Mouse (Mus musculus): ENCODE measurements at regions not wholly inside any gene's neighbourhood (a gene's known extent, or its start where the extent isn't known, plus 50 kb on each side); places are given as distances from the start of the nearest gene placed in this dataset. TPM values are rescaled to one million over a fixed set of nuclear protein-coding genes. Genes with fewer than 3 reads are reported as not detected.

DNA sequence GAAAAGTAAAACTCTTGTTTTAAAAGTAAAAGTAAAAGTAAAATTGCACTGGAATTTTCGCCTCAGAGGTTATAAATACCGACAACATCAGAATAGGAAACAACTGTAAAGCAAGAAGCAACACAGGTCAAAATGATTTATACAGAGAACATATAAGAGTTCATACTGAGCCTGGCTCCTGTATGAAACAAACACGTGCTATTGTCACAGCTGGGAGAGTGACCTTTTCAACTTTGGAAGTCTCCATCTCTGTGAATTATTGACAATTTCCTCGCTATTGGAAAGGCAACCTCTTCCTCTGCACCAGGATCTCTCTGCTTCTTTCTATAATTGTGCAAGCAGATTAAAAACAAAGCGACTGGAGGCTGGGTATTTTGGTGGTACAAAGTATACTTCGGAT is 70.0 kb upstream of the Tll1 start:
- no peak for ATAC-seq (ENCODE audit: insufficient read depth, low read depth)
- TF ChIP-seq EP300 (IDR thresholded peaks at IDR 0.05; ENCODE audit: low read depth) (no peak), CTCF (IDR thresholded peaks at IDR 0.05; ENCODE audit: low read depth) (no peak)

DNA sequence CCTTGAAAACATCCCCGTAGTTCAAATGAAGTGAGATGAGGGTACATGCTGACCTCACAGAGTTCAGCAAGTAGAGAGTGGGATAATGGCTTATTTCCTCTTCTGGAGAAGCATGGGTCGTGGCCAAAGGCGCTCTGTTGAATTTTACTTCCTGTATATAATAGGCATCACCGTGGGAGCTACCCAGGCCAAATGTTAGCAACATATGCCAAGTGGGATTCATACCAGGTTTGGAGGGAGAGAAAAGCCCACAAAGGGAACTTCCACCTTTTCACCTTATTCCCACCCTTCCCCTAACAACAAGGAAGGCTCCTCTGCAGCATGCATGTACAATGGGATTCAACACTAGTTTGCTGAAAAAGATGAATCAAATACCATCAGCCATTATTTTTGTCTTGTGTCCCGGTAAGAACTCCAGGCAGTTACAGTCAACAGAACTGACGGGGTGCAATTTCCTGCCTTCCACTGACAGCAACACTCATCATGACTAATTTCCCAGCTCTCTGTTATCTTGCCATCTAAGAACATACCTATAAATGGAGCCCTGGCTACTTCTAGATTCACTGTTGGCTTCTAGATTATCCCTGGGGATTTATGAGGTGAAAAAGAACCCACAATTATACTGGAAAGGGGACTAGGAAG is 59.4 kb upstream of the Tll1 start:
- DNase-seq (ENCODE audit: low spot score), result no peak
- Histone ChIP-seq H3K4me3 (ENCODE audit: low read depth, low read length) (no peak overlapping the region), H3K4me1 (ENCODE audit: control insufficient read depth, insufficient read depth) (no peaks in the 10 kb centered on the region), H3K9me3 (replicated peaks; ENCODE audit: control insufficient read depth, low read length) (no peaks in the 10 kb centered on the region), H3K27me3 (ENCODE audit: control insufficient read depth, insufficient read depth, low read length) (no peaks in the 10 kb centered on the region), H3K4me2 (ENCODE audit: low read depth, low read length) (no peak overlapping the region), H3K27ac (ENCODE audit: low read depth) (no peak overlapping the region), H3K36me3 (replicated peaks; ENCODE audit: control insufficient read depth, insufficient read depth, low read length) (no peaks in the 10 kb centered on the region), H3K9ac (replicated peaks; ENCODE audit: low read depth, low read length) (no peak overlapping the region)
- no peak for ATAC-seq (ENCODE audit: insufficient read depth, low read depth)
- WGBS, result 54% methylated on average over 6 of the region's 6 CpGs
- TF ChIP-seq EP300 (IDR thresholded peaks at IDR 0.05; ENCODE audit: low read depth), result no peak
- TF ChIP-seq CTCF (IDR thresholded peaks at IDR 0.05; ENCODE audit: low read depth), result no peak

More for the DNA sequence above, 70.0 kb upstream of the Tll1 start:
- Histone ChIP-seq H3K27me3 (ENCODE audit: control insufficient read depth, insufficient read depth, low read length) (no peaks in the 10 kb centered on the region), H3K4me1 (ENCODE audit: control insufficient read depth, insufficient read depth) (no peaks in the 10 kb centered on the region), H3K9me3 (replicated peaks; ENCODE audit: control insufficient read depth, low read length) (no peaks in the 10 kb centered on the region), H3K4me2 (ENCODE audit: low read depth, low read length) (no peak overlapping the region), H3K9ac (replicated peaks; ENCODE audit: low read depth, low read length) (no peak overlapping the region), H3K4me3 (ENCODE audit: low read depth, low read length) (no peak overlapping the region), H3K27ac (ENCODE audit: low read depth) (no peak overlapping the region), H3K36me3 (replicated peaks; ENCODE audit: control insufficient read depth, insufficient read depth, low read length) (no peaks in the 10 kb centered on the region)
- no peak for DNase-seq (ENCODE audit: low spot score)
- WGBS, result 68% methylated on average over 6 of the region's 6 CpGs

MicroRNAs in the stretch of these regions (microRNA counts, 519-probe panel; counts per million panel counts)
- not detected for microRNA mmu-miR-710

Small RNAs in the stretch of these regions (microRNA-seq; reads per million reads assigned to microRNA genes)
- not detected for gene Mir710
